ENCODE assay signal across 8 mouse cellular contexts in the genomic region with DNA sequence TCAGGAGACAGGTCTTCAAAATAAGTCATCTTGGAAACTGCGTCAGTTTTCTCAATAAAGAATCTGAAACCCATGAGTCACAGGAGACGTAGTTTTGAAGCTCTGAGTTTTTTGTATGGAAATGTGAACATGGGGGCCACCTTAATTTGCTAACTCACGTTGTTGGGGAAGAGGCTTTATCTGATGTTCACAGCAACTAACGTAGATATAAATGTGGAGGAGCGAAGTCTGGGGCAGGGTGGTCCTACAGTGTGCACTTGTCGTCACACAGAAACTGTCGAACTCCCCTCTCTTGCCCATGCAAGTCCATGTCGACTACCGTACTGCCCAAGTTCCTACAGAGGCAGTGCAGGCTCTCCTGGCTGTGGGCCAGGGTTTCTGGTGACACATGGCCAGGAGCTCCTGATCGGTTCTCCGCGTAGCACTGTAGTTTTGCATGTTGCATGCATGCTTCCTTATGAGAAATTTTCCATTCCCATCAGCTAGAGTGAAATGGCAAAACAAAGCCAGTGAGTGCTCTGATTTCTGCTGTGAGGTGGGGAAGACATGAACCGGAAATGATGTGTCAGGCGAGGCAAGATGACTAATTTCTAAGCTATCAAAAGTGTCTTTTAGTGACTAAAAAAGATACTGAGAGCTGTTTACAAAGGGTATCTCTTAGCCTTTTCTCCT.
DNase-seq lines count a peak whose midpoint lies in the region; ATAC-seq and TF ChIP-seq lines count a peak whose summit lies in the region.

No protein-coding gene starts in this region.

- H3K4me1 ChIP-seq in heart, embryonic 11.5 days (ENCODE audit: control insufficient read depth, insufficient read depth, low read length), result peaks cover 4% of the 10 kb centered on the region; the same call in 1 of the 2 replicates
- peaks cover 12 to 22% of the 10 kb centered on the region in 2 experiments for H3K4me1 ChIP-seq in CH12.LX (ENCODE audit: control insufficient read depth in 1 of 2, insufficient read depth in 2 of 2)
- peaks cover 10% of the 10 kb centered on the region for H3K4me1 ChIP-seq in embryonic fibroblast, embryonic 13.5 days (ENCODE audit: control insufficient read depth, insufficient read depth, low read length)
- no peaks in the 10 kb centered on the region for H3K4me1 ChIP-seq in kidney, postnatal 0 days (replicated peaks; ENCODE audit: insufficient read depth, low read length)

- TF ChIP-seq POLR2A in CH12.LX (IDR thresholded peaks at IDR 0.05; ENCODE audit: low read depth, low read length), result no peak
- TF ChIP-seq POLR2A in embryonic fibroblast, embryonic 13.5 days (IDR thresholded peaks at IDR 0.05; ENCODE audit: low read depth, low read length), result no peak

- no peak overlapping the region for H3K4me3 ChIP-seq in heart, embryonic 11.5 days (ENCODE audit: low read depth, low read length)
- peak overlapping the region in 1 of 3 experiments; percentile 35 for H3K4me3 ChIP-seq in CH12.LX (replicated peaks in 1 of 3; ENCODE audit: low read depth in 2 of 3, low read length in 2 of 3, poor library complexity in 1 of 3)
- H3K4me3 ChIP-seq in embryonic fibroblast, embryonic 13.5 days (ENCODE audit: insufficient read depth, low read length), result no peak overlapping the region
- no peak overlapping the region for H3K4me3 ChIP-seq in kidney, postnatal 0 days (replicated peaks; ENCODE audit: low read depth, low read length)

- H3K27me3 ChIP-seq in heart, embryonic 11.5 days (ENCODE audit: control insufficient read depth, insufficient read depth, low read length), result no peaks in the 10 kb centered on the region
- H3K27me3 ChIP-seq in CH12.LX (replicated peaks), result no peaks in the 10 kb centered on the region
- no peaks in the 10 kb centered on the region for H3K27me3 ChIP-seq in kidney, postnatal 0 days (ENCODE audit: insufficient read depth, low read length)

- H3K36me3 ChIP-seq in heart, embryonic 11.5 days (ENCODE audit: control insufficient read depth, insufficient read depth, low read length), result no peaks in the 10 kb centered on the region
- H3K36me3 ChIP-seq in CH12.LX (replicated peaks in 1 of 2; ENCODE audit: control insufficient read depth in 1 of 2, insufficient read depth in 1 of 2, low read length in 1 of 2), result no peaks in the 10 kb centered on the region
- H3K36me3 ChIP-seq in kidney, postnatal 0 days (ENCODE audit: insufficient read depth, low read length), result peaks cover 5% of the 10 kb centered on the region; the same call in 1 of the 2 replicates

- no peak overlapping the region for H3K4me2 ChIP-seq in heart, embryonic 11.5 days
- H3K4me2 ChIP-seq in CH12.LX (ENCODE audit: insufficient read depth, low read depth, poor library complexity, severe bottlenecking), result peak overlapping the region; percentile 23
- no peak overlapping the region for H3K4me2 ChIP-seq in kidney, postnatal 0 days (ENCODE audit: low read length)

- TF ChIP-seq CTCF in CH12.LX (conservative IDR thresholded peaks at IDR 0.05 in 1 of 2, IDR thresholded peaks at IDR 0.05 in 1 of 2; ENCODE audit: low read depth in 2 of 2, low read length in 2 of 2), result no peak
- TF ChIP-seq CTCF in embryonic fibroblast, embryonic 13.5 days (IDR thresholded peaks at IDR 0.05; ENCODE audit: borderline replicate concordance, insufficient read depth, low read length), result no peak
- no peak for TF ChIP-seq CTCF in kidney, postnatal 0 days (IDR thresholded peaks at IDR 0.05; ENCODE audit: low read depth)

- WGBS in heart, embryonic 11.5 days (ENCODE audit: insufficient replicate concordance), result 60% methylated on average over 14 of the region's 14 CpGs
- WGBS in kidney, postnatal 0 days, result 73% methylated on average over 14 of the region's 14 CpGs

- in situ Hi-C loops in CH12.LX (cut with MboI; ENCODE audit: low pct_ligation_motif_present, low pct_unique_long_range_greater_than_20kb, low sequenced_read_pairs), result no loop called here

- H3K79me2 ChIP-seq in CH12.LX (replicated peaks; ENCODE audit: control insufficient read depth, extremely low read depth, insufficient read depth, poor library complexity, severe bottlenecking), result no peaks in the 10 kb centered on the region

- H3K27ac ChIP-seq in heart, embryonic 11.5 days (ENCODE audit: low read depth, low read length), result no peak overlapping the region
- peak overlapping the region; percentile 94 for H3K27ac ChIP-seq in CH12.LX (ENCODE audit: insufficient read depth, low read depth)
- H3K27ac ChIP-seq in embryonic fibroblast, embryonic 13.5 days (ENCODE audit: insufficient read depth, low read length), result peak overlapping the region; percentile 15; the same call in 1 of the 2 replicates
- H3K27ac ChIP-seq in kidney, postnatal 0 days, result 0 out of 2 replicates have a peak overlapping the region, but pooled peaks have one; percentile 16

- peak; percentile 34 to 57 for DNase-seq in heart, adult 18-20 months
- DNase-seq in CH12.LX (ENCODE audit: extremely low read depth) (peak; percentile 84), liver (no peak)
- DNase-seq in kidney, postnatal 0 days (ENCODE audit: low spot score), result no peak
- DNase-seq in urinary bladder, postnatal 36 days (ENCODE audit: low spot score in 2 of 2), result peak; percentile 23 to 27
- DNase-seq in frontal cortex, postnatal 14 days (ENCODE audit: low spot score in 2 of 2), result no peak

- TF ChIP-seq EP300 in CH12.LX (IDR thresholded peaks at IDR 0.05; ENCODE audit: low read length), result peak; percentile 94

- dilution Hi-C loops in CH12.LX (cut with MboI; ENCODE audit: extremely low pct_ligation_motif_present, extremely low pct_unique_long_range_greater_than_20kb, low sequenced_read_pairs), result no loop called here

- no peak overlapping the region for H3K9ac ChIP-seq in heart, embryonic 11.5 days (ENCODE audit: low read depth, low read length)
- peak overlapping the region; percentile 56; the same call in 1 of the 2 replicates for H3K9ac ChIP-seq in CH12.LX (ENCODE audit: insufficient read depth, low read depth)
- no peak overlapping the region for H3K9ac ChIP-seq in kidney, postnatal 0 days (ENCODE audit: low read depth, low read length)

- no peak for TF ChIP-seq RAD21 in CH12.LX (IDR thresholded peaks at IDR 0.05; ENCODE audit: low read depth, low read length)

- ATAC-seq in heart, embryonic 11.5 days (replicated peaks; ENCODE audit: insufficient number of reproducible peaks, low FRiP score, low TSS enrichment), result no peak
- peak; percentile 30; the same call in 1 of the 2 replicates for ATAC-seq in kidney, postnatal 0 days (replicated peaks; ENCODE audit: low FRiP score, low read depth)

- H3K9me3 ChIP-seq in heart, embryonic 11.5 days (replicated peaks; ENCODE audit: control insufficient read depth, low read length), result no peaks in the 10 kb centered on the region
- H3K9me3 ChIP-seq in CH12.LX (replicated peaks; ENCODE audit: low read length), result no peaks in the 10 kb centered on the region
- H3K9me3 ChIP-seq in kidney, postnatal 0 days (replicated peaks; ENCODE audit: low read length), result no peaks in the 10 kb centered on the region

TF ChIP-seq in CH12.LX, 34 proteins besides CTCF, POLR2A, EP300 and RAD21 (continues in another document):
- TF ChIP-seq ETS1 (conservative IDR thresholded peaks at IDR 0.05; ENCODE audit: low read depth, low read length) (peak; percentile 94), MXI1 (IDR thresholded peaks at IDR 0.05; ENCODE audit: low read depth, low read length) (peak; percentile 79), ZC3H11A (IDR thresholded peaks at IDR 0.05; ENCODE audit: low read depth, low read length) (no peak), JUND (conservative IDR thresholded peaks at IDR 0.05; ENCODE audit: low read depth, low read length) (peak; percentile 95), JUN (IDR thresholded peaks at IDR 0.05; ENCODE audit: insufficient read depth, low read depth, low read length) (peak; percentile 93), KAT2A (IDR thresholded peaks at IDR 0.05; ENCODE audit: insufficient replicate concordance, low read length) (no peak), ZNF384 (IDR thresholded peaks at IDR 0.05; ENCODE audit: low read depth, low read length) (no peak), UBTF (IDR thresholded peaks at IDR 0.05; ENCODE audit: low read depth, low read length) (no peak), E2F4 (IDR thresholded peaks at IDR 0.05; ENCODE audit: insufficient replicate concordance, low read depth, low read length) (no peak), PAX5 (IDR thresholded peaks at IDR 0.05; ENCODE audit: low read length) (no peak), SIN3A (IDR thresholded peaks at IDR 0.05; ENCODE audit: low read length) (peak; percentile 69; the same call in 1 of the 2 replicates), USF1 (IDR thresholded peaks at IDR 0.05; ENCODE audit: low read depth, low read length) (no peak), TBP (conservative IDR thresholded peaks at IDR 0.05; ENCODE audit: low read depth, low read length) (0 out of 2 replicates have a peak, but pooled peaks have one; percentile 7), RCOR1 (conservative IDR thresholded peaks at IDR 0.05; ENCODE audit: low read depth, low read length) (peak; percentile 89), MEF2A (IDR thresholded peaks at IDR 0.05; ENCODE audit: borderline replicate concordance, low read depth, low read length) (peak; percentile 89), IRF4 (IDR thresholded peaks at IDR 0.05; ENCODE audit: low read depth, low read length) (peak; percentile 98), CHD1 (IDR thresholded peaks at IDR 0.05; ENCODE audit: low read depth, low read length) (no peak), ZMIZ1 (IDR thresholded peaks at IDR 0.05; ENCODE audit: low read depth, low read length) (no peak), MAZ (IDR thresholded peaks at IDR 0.05; ENCODE audit: low read depth, low read length) (no peak), GABPA (IDR thresholded peaks at IDR 0.05; ENCODE audit: insufficient replicate concordance, low read depth, low read length) (no peak), MAFK (IDR thresholded peaks at IDR 0.05; ENCODE audit: insufficient replicate concordance, low read length) (peak; percentile 67; the same call in 1 of the 2 replicates), MYC (IDR thresholded peaks at IDR 0.05; ENCODE audit: low read depth, low read length) (peak; percentile 96), MAX (IDR thresholded peaks at IDR 0.05; ENCODE audit: low read length) (peak; percentile 93), CHD2 (IDR thresholded peaks at IDR 0.05; ENCODE audit: low read length) (peak; percentile 61), POLR2AphosphoS2 (IDR thresholded peaks at IDR 0.05; ENCODE audit: low read depth, low read length) (no peak), BHLHE40 (IDR thresholded peaks at IDR 0.05; ENCODE audit: low read depth, low read length) (peak; percentile 90), ZKSCAN1 (IDR thresholded peaks at IDR 0.05; ENCODE audit: borderline replicate concordance, low read depth, low read length) (no peak), TCF12 (IDR thresholded peaks at IDR 0.05; ENCODE audit: low read depth, low read length) (peak; percentile 41), NRF1 (IDR thresholded peaks at IDR 0.05; ENCODE audit: low read depth, low read length) (no peak), SMC3 (IDR thresholded peaks at IDR 0.05; ENCODE audit: low read depth, low read length) (peak; percentile 3; the same call in 1 of the 2 replicates)

Comparison
In these comparisons a context has a peak if more than half of its experiments do, and no peak if none do; other contexts are left out.
1. DNase-seq: peak in heart, adult 18-20 months (2 of 2), CH12.LX (single experiment) and urinary bladder, postnatal 36 days (2 of 2); none in kidney, postnatal 0 days (single experiment), frontal cortex, postnatal 14 days (0 of 2) and liver (single experiment).